Mouse (Mus musculus) cortical plate, adult 2 months (tissue): Measurements from ENCODE around the gene Gipr. TPM values are rescaled to one million over a fixed set of nuclear protein-coding genes. Genes with fewer than 3 reads are reported as not detected.

Experiments
- H3K27ac ChIP-seq: fragments of 200-500 bp; 2 replicates; pipeline ENCODE4 v1.5.1; 2012; ENCODE audit warnings: low read length, control low read depth, inconsistent platforms; ENCODE audit not compliant: insufficient read depth
- H3K4me1 ChIP-seq: fragments of 200-500 bp; 2 replicates; pipeline ENCODE4 v1.6.1; 2011; ENCODE audit warnings: low read length; ENCODE audit not compliant: control insufficient read depth, insufficient read depth
- H3K4me3 ChIP-seq: fragments of 200-500 bp; 2 replicates; pipeline ENCODE4 v1.5.1; 2011; ENCODE audit warnings: mild to moderate bottlenecking, low read length, control low read depth; ENCODE audit not compliant: insufficient read depth
- CTCF ChIP-seq: fragments of 200-500 bp; IDR thresholded peaks from 2 replicates; pipeline ENCODE4 v1.5.1; 2011; ENCODE audit warnings: mild to moderate bottlenecking, control low read depth, low read length; ENCODE audit not compliant: insufficient read depth; ENCODE audit errors: extremely low read depth
- POLR2A ChIP-seq: fragments of 200-500 bp; IDR thresholded peaks from 2 replicates; pipeline ENCODE4 v1.6.1; 2011; ENCODE audit warnings: mild to moderate bottlenecking, low read length, control low read depth; ENCODE audit not compliant: insufficient read depth; ENCODE audit errors: extremely low read depth
- polyA plus RNA-seq: library from polyadenylated mRNA; depleted of rRNA; stranded (reverse); fragments of >200 nt; gene quantifications from 2 replicates; pipeline ENCODE4 v1.2.3, GENCODE M21; 2012; rRNA removed

Gipr gene
- 3.3 and 3.9 TPM in 2 replicates for polyA plus RNA-seq

GRCm38 (mm10) chr7:19165656-19166423, at the start of gene Gipr:
Gene Gipr, minus strand, starts transcription at chr7:19166127.
- Histone ChIP-seq H3K27ac (no peak within 1 kb of the TSS), H3K4me3 (no peak within 1 kb of the TSS)
- TF ChIP-seq POLR2A: no peak
- no peak for TF ChIP-seq CTCF

GRCm38 (mm10) chr7:19214940-19215339, 49.0 kb upstream of the Gipr start:
- Histone ChIP-seq H3K4me1 (0 out of 2 replicates have a peak, but pooled peaks cover 2% of the 10 kb centered on the region), H3K27ac (no peak overlapping the region), H3K4me3 (no peak overlapping the region)
- TF ChIP-seq POLR2A (no peak), CTCF (no peak)

More at GRCm38 (mm10) chr7:19165656-19166423, at the start of gene Gipr:
- H3K4me1 ChIP-seq: peaks cover 6% of the 10 kb centered on the region

GRCm38 (mm10) chr7:19214369-19214768, 48.4 kb upstream of the Gipr start:
- Histone ChIP-seq H3K4me1 (0 out of 2 replicates have a peak, but pooled peaks cover 2% of the 10 kb centered on the region), H3K4me3 (no peak overlapping the region), H3K27ac (peak overlapping the region; percentile 17; the same call in 1 of the 2 replicates)
- no peak for TF ChIP-seq POLR2A
- TF ChIP-seq CTCF: no peak

- no peak for TF ChIP-seq CTCF
- no peak for TF ChIP-seq POLR2A
- Histone ChIP-seq H3K27ac (no peak overlapping the region), H3K4me3 (peak overlapping the region; percentile 36), H3K4me1 (0 out of 2 replicates have a peak, but pooled peaks cover 2% of the 10 kb centered on the region)
These were observed 47.5 kb upstream of the Gipr start for GRCm38 (mm10) chr7:19213385-19213784.

GRCm38 (mm10) chr7:19211996-19212755, 46.2 kb upstream of the Gipr start, which contains the start of gene Gpr4:
Gene Gpr4, plus strand, starts transcription at chr7:19212538.
- Histone ChIP-seq H3K4me1 (0 out of 2 replicates have a peak, but pooled peaks cover 2% of the 10 kb centered on the region), H3K27ac (peak within 1 kb of the TSS; percentile 27; the same call in 1 of the 2 replicates), H3K4me3 (peak within 1 kb of the TSS; percentile 36)
- TF ChIP-seq POLR2A: no peak
- TF ChIP-seq CTCF: no peak

- 0 out of 2 replicates have a peak, but pooled peaks cover 2% of the 10 kb centered on the region for H3K4me1 ChIP-seq
- H3K4me3 ChIP-seq: no peak overlapping the region
- TF ChIP-seq POLR2A (no peak), CTCF (no peak)
- H3K27ac ChIP-seq: no peak overlapping the region
These were observed 45.2 kb upstream of the Gipr start for GRCm38 (mm10) chr7:19211041-19211675.

- TF ChIP-seq POLR2A (no peak), CTCF (peak; percentile 13; the same call in 1 of the 2 replicates)
- 0 out of 2 replicates have a peak, but pooled peaks cover 2% of the 10 kb centered on the region for H3K4me1 ChIP-seq
- H3K4me3 ChIP-seq: no peak overlapping the region
- H3K27ac ChIP-seq: no peak overlapping the region
These were observed 44.1 kb upstream of the Gipr start for GRCm38 (mm10) chr7:19210010-19210409.

- H3K4me1 ChIP-seq: 0 out of 2 replicates have a peak, but pooled peaks cover 2% of the 10 kb centered on the region
- H3K4me3 ChIP-seq: no peak overlapping the region
- TF ChIP-seq POLR2A (no peak), CTCF (no peak)
- no peak overlapping the region for H3K27ac ChIP-seq
These were observed 43.6 kb upstream of the Gipr start for GRCm38 (mm10) chr7:19209494-19209893.

- Histone ChIP-seq H3K4me3 (no peak overlapping the region), H3K4me1 (0 out of 2 replicates have a peak, but pooled peaks cover 2% of the 10 kb centered on the region), H3K27ac (no peak overlapping the region)
- TF ChIP-seq CTCF: peak; percentile 55; the same call in 1 of the 2 replicates
- no peak for TF ChIP-seq POLR2A
These were observed 43.1 kb upstream of the Gipr start for GRCm38 (mm10) chr7:19208944-19209472.
